In the genomic region with DNA sequence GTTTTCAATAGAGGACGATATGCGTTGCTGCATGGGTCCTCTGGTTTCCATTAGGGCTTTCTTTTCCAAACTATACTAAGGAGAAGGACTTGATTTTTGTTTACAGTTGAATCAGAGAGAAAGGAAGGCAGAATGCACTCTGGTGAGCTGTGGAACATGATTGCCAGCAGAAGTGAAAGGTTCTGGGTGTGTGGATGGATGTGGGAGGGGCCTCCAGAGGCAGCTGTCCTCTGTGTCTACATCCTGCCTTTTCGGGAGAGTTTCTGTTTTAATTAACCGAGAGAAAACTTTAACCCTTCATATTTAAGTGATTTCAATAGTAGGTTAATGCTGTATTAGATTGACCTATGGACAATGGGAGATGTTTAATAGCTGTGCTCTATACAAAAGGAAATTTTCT, we compare ENCODE assay signal across 23 mouse cellular contexts. TPM values are rescaled to one million over a fixed set of nuclear protein-coding genes. Genes with fewer than 3 reads are reported as not detected.
DNase-seq lines count a peak whose midpoint lies in the region; ATAC-seq lines count a peak whose summit lies in the region.
"Had no signal": no experiment of that assay in that cellular context is flagged by ENCODE, and none has a peak within 500 bp of the region (broad histone marks: within the 10 kb centered on the region; RNA-seq: fewer than 3 reads in every experiment).

No protein-coding gene starts in this region.

- H3K27me3 ChIP-seq in forebrain, embryonic 12.5 days: no peaks in the 10 kb centered on the region
- H3K27me3 ChIP-seq: embryonic facial prominence, embryonic 13.5 days; forebrain, embryonic 13.5 days; hindbrain, embryonic 12.5 days had no signal

- WGBS in forebrain, embryonic 12.5 days: 66% methylated on average over 4 of the region's 4 CpGs

- peak; percentile 17 to 24 for DNase-seq in thymus, adult 18-20 months
- peak; percentile 46 for DNase-seq in thymus, postnatal 25 days
- no peak for DNase-seq in ovary, adult 18-20 months (ENCODE audit: low spot score)
- no peak for DNase-seq in natural killer cell, adult 2 months (ENCODE audit: low spot score in 2 of 2)
- DNase-seq: adrenal gland, postnatal 14 days; cerebellum, adult 11-12 months; cerebellum, adult 9-10 months; cerebellum, postnatal 25 days; forebrain, postnatal 0 days; gastrocnemius, adult 2 months; gastrocnemius, postnatal 36 days; heart, adult 11 months; heart, postnatal 10 days; heart, postnatal 4 days had no signal

- H3K9me3 ChIP-seq in forebrain, embryonic 12.5 days: no peaks in the 10 kb centered on the region
- H3K9me3 ChIP-seq: embryonic facial prominence, embryonic 13.5 days; forebrain, embryonic 13.5 days; heart, embryonic 10.5 days; hindbrain, embryonic 12.5 days had no signal

- no peak overlapping the region for H3K27ac ChIP-seq in forebrain, embryonic 12.5 days
- H3K27ac ChIP-seq: embryonic facial prominence, embryonic 13.5 days; forebrain, embryonic 13.5 days; gastrocnemius, adult 2 months; heart, embryonic 10.5 days; hindbrain, embryonic 12.5 days had no signal

- ATAC-seq in CD4-positive, CD25-positive, alpha-beta regulatory T cell, adult 4 months: peak; percentile 71
- ATAC-seq in forebrain, embryonic 12.5 days (ENCODE audit: low FRiP score): no peak
- ATAC-seq: forebrain, embryonic 13.5 days; forebrain, postnatal 0 days; hindbrain, embryonic 16.5 days had no signal

- no peaks in the 10 kb centered on the region for H3K36me3 ChIP-seq in forebrain, embryonic 12.5 days (replicated peaks)
- H3K36me3 ChIP-seq: embryonic facial prominence, embryonic 13.5 days; heart, embryonic 10.5 days; hindbrain, embryonic 12.5 days had no signal

- no peak overlapping the region for H3K4me2 ChIP-seq in forebrain, embryonic 12.5 days
- H3K4me2 ChIP-seq: embryonic facial prominence, embryonic 13.5 days; forebrain, embryonic 13.5 days; hindbrain, embryonic 12.5 days had no signal

- no peak overlapping the region for H3K4me3 ChIP-seq in forebrain, embryonic 12.5 days (replicated peaks)
- H3K4me3 ChIP-seq: embryonic facial prominence, embryonic 13.5 days; forebrain, embryonic 13.5 days; gastrocnemius, adult 2 months; heart, embryonic 10.5 days; hindbrain, embryonic 12.5 days had no signal

- H3K9ac ChIP-seq in forebrain, embryonic 12.5 days: no peak overlapping the region
- H3K9ac ChIP-seq: embryonic facial prominence, embryonic 13.5 days; forebrain, embryonic 13.5 days; forebrain, postnatal 0 days; hindbrain, embryonic 12.5 days had no signal

- H3K4me1 ChIP-seq in forebrain, embryonic 12.5 days: no peaks in the 10 kb centered on the region
- H3K4me1 ChIP-seq: embryonic facial prominence, embryonic 13.5 days; heart, embryonic 10.5 days; hindbrain, embryonic 12.5 days had no signal

RNA-seq across cellular contexts. Expression of gene Sh2d1a, which starts 46.3 kb away (rescaled TPM):
- 100 to 1,000 TPM; 278 to 333 TPM for polyA plus RNA-seq in CD4-positive, CD25-positive, alpha-beta regulatory T cell, adult 4 months (2017; shearing (Covaris generic))
- polyA plus RNA-seq in forebrain, embryonic 12.5 days (2016; fragmentation: Nextera tagmentation; extraction: Ambion mirVana): 1.2 TPM in 2 replicates
- polyA plus RNA-seq: heart, embryonic 10.5 days; heart, embryonic 14.5 days had no signal

RNA-seq across cellular contexts. Expression of gene Tex13c2, which starts 59.0 kb away (rescaled TPM):
- polyA plus RNA-seq in CD4-positive, CD25-positive, alpha-beta regulatory T cell, adult 4 months (2017; shearing (Covaris generic)): under 1 TPM in 1 of 2 experiments, not detected in 1; 0.52 TPM
- polyA plus RNA-seq in forebrain, embryonic 12.5 days (2016; fragmentation: Nextera tagmentation; extraction: Ambion mirVana): not detected in 2 replicates
- polyA plus RNA-seq: cortical plate, adult 2 months; embryonic facial prominence, embryonic 13.5 days; forebrain, embryonic 13.5 days; forebrain, postnatal 0 days; heart, embryonic 10.5 days; heart, embryonic 14.5 days; hindbrain, embryonic 12.5 days; hindbrain, embryonic 16.5 days had no signal

Comparison
In these comparisons a context has a peak if more than half of its experiments do, and no peak if none do; other contexts are left out.
1. DNase-seq: peak in thymus, adult 18-20 months (2 of 2) and thymus, postnatal 25 days (single experiment); none in ovary, adult 18-20 months (single experiment) and natural killer cell, adult 2 months (0 of 2).
2. RNA of gene Sh2d1a, which starts 46.3 kb away (polyA plus RNA-seq): 278 to 333 TPM in CD4-positive, CD25-positive, alpha-beta regulatory T cell, adult 4 months; 1.2 TPM in forebrain, embryonic 12.5 days; every median in the first group is over 100 times any median in the second.